Mouse (Mus musculus) heart, adult 8-10 months (tissue): ENCODE results near the gene Ppp2r1b. TPM values are rescaled to one million over a fixed set of nuclear protein-coding genes. Genes with fewer than 3 reads are reported as not detected.
A peak's percentile ranks its signal among the peaks of the same experiment; 100 is the strongest.

Experiments used
- DNase-seq: peaks from one replicate; pipeline ENCODE4 v3.0.0; 2022; ENCODE audit warnings: low spot score
- total RNA-seq, 4 experiments: library from RNA; stranded (reverse); gene quantifications; 2 replicates each; pipeline ENCODE4 v1.2.4; 2022

Ppp2r1b gene
- total RNA-seq, 4 experiments from 2014 or later, result 6.5 to 11.8 (median 9.8) TPM

GRCm38 (mm10) chr9:50836097-50836496, 9.0 kb upstream of the Ppp2r1b start:
- DNase-seq, result no peak

GRCm38 (mm10) chr9:50841079-50841789, 3.9 kb upstream of the Ppp2r1b start:
- peak; percentile 47 for DNase-seq

GRCm38 (mm10) chr9:50845547-50845946, 446 bp downstream of the Ppp2r1b start:
- no peak for DNase-seq

GRCm38 (mm10) chr9:50847133-50847532, 2.0 kb downstream of the Ppp2r1b start:
- no peak for DNase-seq

- no peak for DNase-seq
These were observed 2.7 kb downstream of the Ppp2r1b start for GRCm38 (mm10) chr9:50847606-50848368.

- DNase-seq, result no peak
These were observed 3.7 kb downstream of the Ppp2r1b start for GRCm38 (mm10) chr9:50848821-50849220.

GRCm38 (mm10) chr9:50849249-50849648, 4.1 kb downstream of the Ppp2r1b start:
- DNase-seq, result peak; percentile 91

- no peak for DNase-seq
These were observed 4.7 kb downstream of the Ppp2r1b start for GRCm38 (mm10) chr9:50849755-50850154.

GRCm38 (mm10) chr9:50850271-50850670, 5.2 kb downstream of the Ppp2r1b start:
- DNase-seq, result no peak

GRCm38 (mm10) chr9:50850713-50851112, 5.6 kb downstream of the Ppp2r1b start:
- DNase-seq, result no peak

- no peak for DNase-seq
These were observed 7.7 kb downstream of the Ppp2r1b start for GRCm38 (mm10) chr9:50852634-50853349.

GRCm38 (mm10) chr9:50854376-50854775, 9.3 kb downstream of the Ppp2r1b start:
- no peak for DNase-seq

GRCm38 (mm10) chr9:50855133-50855766, 10.1 kb downstream of the Ppp2r1b start:
- no peak for DNase-seq

- DNase-seq, result no peak
These were observed 10.7 kb downstream of the Ppp2r1b start for GRCm38 (mm10) chr9:50855780-50856179.

GRCm38 (mm10) chr9:50856341-50857081, 11.4 kb downstream of the Ppp2r1b start:
- DNase-seq, result peak; percentile 94

- no peak for DNase-seq
These were observed 12.1 kb downstream of the Ppp2r1b start for GRCm38 (mm10) chr9:50857082-50857641.

- no peak for DNase-seq
These were observed 13.6 kb downstream of the Ppp2r1b start for GRCm38 (mm10) chr9:50858681-50859080.

GRCm38 (mm10) chr9:50861119-50861839, 16.2 kb downstream of the Ppp2r1b start:
- DNase-seq, result no peak

- DNase-seq, result no peak
These were observed 18.7 kb downstream of the Ppp2r1b start for GRCm38 (mm10) chr9:50863824-50864223.

- DNase-seq, result no peak
These were observed 19.8 kb downstream of the Ppp2r1b start for GRCm38 (mm10) chr9:50864877-50865276.
